Mouse (Mus musculus): ENCODE results near the gene Sik3. TPM values are rescaled to one million over a fixed set of nuclear protein-coding genes. Genes with fewer than 3 reads are reported as not detected.

The Sik3 gene
- total and polyA plus RNA-seq, 2 experiments from 2014 or later, result 12.5 to 38.4 TPM

- WGBS, result 72% methylated on average over 4 of the region's 4 CpGs
- ATAC-seq (ENCODE audit: low FRiP score), result no peak
- Histone ChIP-seq H3K4me1 (ENCODE audit: insufficient read depth, low read length) (peaks cover 4% of the 10 kb centered on the region; the same call in 1 of the 2 replicates), H3K9ac (replicated peaks; ENCODE audit: low read length, poor library complexity, severe bottlenecking) (no peak overlapping the region), H3K27ac (ENCODE audit: low read depth, low read length) (no peak overlapping the region), H3K27me3 (ENCODE audit: insufficient read depth, low read length) (no peaks in the 10 kb centered on the region), H3K36me3 (ENCODE audit: insufficient read depth, low read length) (no peaks in the 10 kb centered on the region), H3K9me3 (ENCODE audit: low read length) (no peaks in the 10 kb centered on the region), H3K4me3 (ENCODE audit: low read depth, low read length) (no peak overlapping the region), H3K4me2 (ENCODE audit: low read depth, low read length, poor library complexity, severe bottlenecking) (no peak overlapping the region)
- DNase-seq (ENCODE audit: low spot score), result no peak
- TF ChIP-seq CTCF (IDR thresholded peaks at IDR 0.05), result no peak
Observed at GRCm38 (mm10) chr9:46148723-46149122, 136.1 kb downstream of the Sik3 start.

- no peaks in the 10 kb centered on the region for H3K36me3 ChIP-seq (ENCODE audit: insufficient read depth, low read length)
- H3K4me2 ChIP-seq (ENCODE audit: low read depth, low read length, poor library complexity, severe bottlenecking), result no peak overlapping the region
- no peak overlapping the region for H3K27ac ChIP-seq (ENCODE audit: low read depth, low read length)
- WGBS, result 85% methylated on average over 5 of the region's 5 CpGs
- no peak for DNase-seq (ENCODE audit: low spot score)
- no peak for ATAC-seq (ENCODE audit: low FRiP score)
- H3K9me3 ChIP-seq (ENCODE audit: low read length), result no peaks in the 10 kb centered on the region
- no peak overlapping the region for H3K4me3 ChIP-seq (ENCODE audit: low read depth, low read length)
- H3K9ac ChIP-seq (replicated peaks; ENCODE audit: low read length, poor library complexity, severe bottlenecking), result no peak overlapping the region
- H3K4me1 ChIP-seq (ENCODE audit: insufficient read depth, low read length), result peaks cover 4% of the 10 kb centered on the region; the same call in 1 of the 2 replicates
- no peak for TF ChIP-seq CTCF (IDR thresholded peaks at IDR 0.05)
- H3K27me3 ChIP-seq (ENCODE audit: insufficient read depth, low read length), result no peaks in the 10 kb centered on the region
Observed at GRCm38 (mm10) chr9:46149392-46149791, 136.8 kb downstream of the Sik3 start.

GRCm38 (mm10) chr9:46150116-46150515 lies 137.5 kb downstream of the Sik3 start:
- DNase-seq (ENCODE audit: low spot score) (no peak), ATAC-seq (ENCODE audit: low FRiP score) (no peak)
- H3K4me3 ChIP-seq (ENCODE audit: low read depth, low read length), result no peak overlapping the region
- no peak overlapping the region for H3K4me2 ChIP-seq (ENCODE audit: low read depth, low read length, poor library complexity, severe bottlenecking)
- no peaks in the 10 kb centered on the region for H3K27me3 ChIP-seq (ENCODE audit: insufficient read depth, low read length)
- no peak overlapping the region for H3K9ac ChIP-seq (replicated peaks; ENCODE audit: low read length, poor library complexity, severe bottlenecking)
- peaks cover 4% of the 10 kb centered on the region; the same call in 1 of the 2 replicates for H3K4me1 ChIP-seq (ENCODE audit: insufficient read depth, low read length)
- H3K36me3 ChIP-seq (ENCODE audit: insufficient read depth, low read length), result no peaks in the 10 kb centered on the region
- 73% methylated on average over 7 of the region's 7 CpGs for WGBS
- no peaks in the 10 kb centered on the region for H3K9me3 ChIP-seq (ENCODE audit: low read length)
- H3K27ac ChIP-seq (ENCODE audit: low read depth, low read length), result no peak overlapping the region
- TF ChIP-seq CTCF (IDR thresholded peaks at IDR 0.05), result no peak

GRCm38 (mm10) chr9:46150890-46151703 lies 138.5 kb downstream of the Sik3 start:
- 77% methylated on average over 2 of the region's 2 CpGs for WGBS
- no peak for DNase-seq (ENCODE audit: low spot score)

GRCm38 (mm10) chr9:46151704-46152040 lies 139.1 kb downstream of the Sik3 start:
- no peak overlapping the region for H3K4me3 ChIP-seq (ENCODE audit: low read depth, low read length)
- H3K27me3 ChIP-seq (ENCODE audit: insufficient read depth, low read length), result no peaks in the 10 kb centered on the region
- no peaks in the 10 kb centered on the region for H3K9me3 ChIP-seq (ENCODE audit: low read length)
- no peak for TF ChIP-seq CTCF (IDR thresholded peaks at IDR 0.05)
- ATAC-seq (ENCODE audit: low FRiP score) (no peak), DNase-seq (ENCODE audit: low spot score) (no peak)
- 88% methylated on average over 6 of the region's 6 CpGs for WGBS
- H3K9ac ChIP-seq (replicated peaks; ENCODE audit: low read length, poor library complexity, severe bottlenecking), result no peak overlapping the region
- H3K4me2 ChIP-seq (ENCODE audit: low read depth, low read length, poor library complexity, severe bottlenecking), result no peak overlapping the region
- H3K36me3 ChIP-seq (ENCODE audit: insufficient read depth, low read length), result no peaks in the 10 kb centered on the region
- H3K27ac ChIP-seq (ENCODE audit: low read depth, low read length), result 0 out of 2 replicates have a peak overlapping the region, but pooled peaks have one; percentile 6
- H3K4me1 ChIP-seq (ENCODE audit: insufficient read depth, low read length), result peaks cover 4% of the 10 kb centered on the region; the same call in 1 of the 2 replicates

More at GRCm38 (mm10) chr9:46150890-46151703, 138.5 kb downstream of the Sik3 start:
- TF ChIP-seq CTCF (IDR thresholded peaks at IDR 0.05), result no peak
- no peak for ATAC-seq (ENCODE audit: low FRiP score)
- H3K9ac ChIP-seq (replicated peaks; ENCODE audit: low read length, poor library complexity, severe bottlenecking), result no peak overlapping the region
- peaks cover 4% of the 10 kb centered on the region; the same call in 1 of the 2 replicates for H3K4me1 ChIP-seq (ENCODE audit: insufficient read depth, low read length)
- H3K27ac ChIP-seq (ENCODE audit: low read depth, low read length), result 0 out of 2 replicates have a peak overlapping the region, but pooled peaks have one; percentile 6
- H3K9me3 ChIP-seq (ENCODE audit: low read length), result no peaks in the 10 kb centered on the region
- no peaks in the 10 kb centered on the region for H3K36me3 ChIP-seq (ENCODE audit: insufficient read depth, low read length)
- no peak overlapping the region for H3K4me3 ChIP-seq (ENCODE audit: low read depth, low read length)
- H3K27me3 ChIP-seq (ENCODE audit: insufficient read depth, low read length), result no peaks in the 10 kb centered on the region
- no peak overlapping the region for H3K4me2 ChIP-seq (ENCODE audit: low read depth, low read length, poor library complexity, severe bottlenecking)
